Mouse (Mus musculus) forebrain, postnatal 0 days (tissue): ENCODE data around the gene Egfl8. TPM values are rescaled to one million over a fixed set of nuclear protein-coding genes. Genes with fewer than 3 reads are reported as not detected.

ENCODE experiments used
- ATAC-seq: fragments of 200-750 bp; cut with Nextera tagmentation; 2 replicates; pipeline ENCODE4 v1.8.0; 2017; ENCODE audit warnings: mild to moderate bottlenecking, moderate library complexity
- DNase-seq: peaks from one replicate; pipeline ENCODE4 v3.0.0-alpha.2; 2015
- H3K27ac ChIP-seq: fragments of 300-500 bp; sonication (generic); 2 replicates; pipeline ENCODE4 v1.5.1; 2014; ENCODE audit warnings: low read depth, mild to moderate bottlenecking, antibody characterized with exemption, low read length, moderate library complexity, mixed read lengths
- H3K27me3 ChIP-seq: fragments of 300-500 bp; sonication (generic); 2 replicates; pipeline ENCODE4 v1.6.1; 2014; ENCODE audit warnings: mild to moderate bottlenecking, low read length, mixed read lengths; ENCODE audit not compliant: insufficient read depth
- H3K36me3 ChIP-seq: fragments of 300-500 bp; sonication (generic); 2 replicates; pipeline ENCODE4 v1.6.1; 2014; ENCODE audit warnings: mild to moderate bottlenecking, moderate library complexity; ENCODE audit not compliant: insufficient read depth
- H3K4me1 ChIP-seq: fragments of 300-500 bp; sonication (generic); 2 replicates; pipeline ENCODE4 v1.6.1; 2014; ENCODE audit warnings: antibody characterized with exemption; ENCODE audit not compliant: insufficient read depth
- H3K4me2 ChIP-seq: fragments of 300-500 bp; sonication (generic); 2 replicates; pipeline ENCODE4 v1.6.1; 2014; ENCODE audit warnings: low read depth, mild to moderate bottlenecking, moderate library complexity
- H3K4me3 ChIP-seq: fragments of 300-500 bp; sonication (generic); 2 replicates; pipeline ENCODE4 v1.5.1; 2014; ENCODE audit warnings: low read depth, low read length, mixed read lengths
- H3K9ac ChIP-seq: fragments of 300-500 bp; sonication (generic); 2 replicates; pipeline ENCODE4 v1.6.1; 2014; ENCODE audit warnings: mild to moderate bottlenecking
- H3K9me3 ChIP-seq: fragments of 300-500 bp; sonication (generic); 2 replicates; pipeline ENCODE4 v1.6.1; 2016; ENCODE audit warnings: low read length
- CTCF ChIP-seq: sonication (generic); IDR thresholded peaks from 2 replicates; pipeline ENCODE4 v1.5.1; 2016; ENCODE audit warnings: antibody characterized with exemption, control low read depth, low read depth
- WGBS: fragments of 180-500 bp; shearing (Covaris S2); extraction: QIAGEN DNeasy Blood & Tissue Kit; methylation state at CpG from one replicate; pipeline ENCODE4 v1.1.7; 2014; 5-methylcytosine and 5-hydroxymethylcytosine counted together
- polyA plus RNA-seq: library from polyadenylated mRNA; unstranded; fragments of >200 nt; fragmentation: Nextera tagmentation; extraction: Ambion mirVana; gene quantifications from 2 replicates; pipeline ENCODE4 v1.2.1, GENCODE M21; 2015
- total RNA-seq: library from RNA; depleted of rRNA; stranded (reverse); fragments of >200 nt; gene quantifications from 2 replicates; pipeline ENCODE4 v1.2.3, GENCODE M21; 2014

Gene Egfl8
- total and polyA plus RNA-seq, 2 experiments from 2014 or later: 3.2 to 3.8 TPM

DNA sequence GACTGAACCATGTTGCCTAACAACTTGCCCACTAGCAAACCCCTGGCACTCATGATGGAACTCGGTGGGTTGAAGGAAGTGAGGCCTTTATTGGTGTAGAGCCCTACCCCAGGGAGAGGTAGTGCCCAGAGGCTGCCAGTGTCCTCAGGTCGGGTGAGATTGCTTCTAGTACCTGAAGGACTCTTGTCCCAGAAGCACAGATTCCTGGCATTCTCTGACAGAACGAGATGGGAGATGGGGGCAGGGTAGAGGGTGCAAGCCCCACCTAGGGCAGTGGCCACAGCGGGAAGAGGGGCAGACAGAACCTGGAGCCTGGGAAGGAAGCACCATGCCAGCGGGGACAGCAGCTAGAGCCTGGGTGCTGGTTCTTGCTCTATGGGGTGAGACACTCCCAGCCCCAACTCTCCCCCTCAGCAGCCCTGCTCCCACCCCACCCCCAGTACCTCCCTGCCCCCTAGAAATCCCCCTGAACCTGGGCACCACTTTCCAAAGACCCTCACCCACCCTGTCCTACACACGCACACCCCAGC lies 18.1 kb downstream of the Egfl8 start, which contains the start of gene Ager:
Gene Ager, plus strand, starts transcription at position 297 of the 530 bp plus-strand sequence.
- no peak for DNase-seq
- no peak for TF ChIP-seq CTCF
- WGBS: 21% methylated on average over 6 of the region's 6 CpGs
- peaks cover 5% of the 10 kb centered on the region; the same call in 1 of the 2 replicates for H3K4me1 ChIP-seq
- H3K9ac ChIP-seq: no peak within 1 kb of the TSS
- H3K9me3 ChIP-seq: no peaks in the 10 kb centered on the region
- peaks cover 29% of the 10 kb centered on the region for H3K36me3 ChIP-seq
- no peaks in the 10 kb centered on the region for H3K27me3 ChIP-seq
- no peak for ATAC-seq
- H3K4me2 ChIP-seq: no peak within 1 kb of the TSS
- no peak within 1 kb of the TSS for H3K27ac ChIP-seq
- H3K4me3 ChIP-seq: no peak within 1 kb of the TSS

- TF ChIP-seq CTCF: no peak
- Histone ChIP-seq H3K9ac (no peak overlapping the region), H3K4me2 (no peak overlapping the region), H3K27ac (no peak overlapping the region), H3K4me1 (peaks cover 5% of the 10 kb centered on the region), H3K9me3 (no peaks in the 10 kb centered on the region), H3K36me3 (peaks cover 29% of the 10 kb centered on the region), H3K4me3 (no peak overlapping the region), H3K27me3 (no peaks in the 10 kb centered on the region)
- WGBS: 78% methylated on average over 8 of the region's 8 CpGs
- ATAC-seq (no peak), DNase-seq (no peak)
Measured at GRCm38 (mm10) chr17:34596098-34596497, 19.7 kb downstream of the Egfl8 start.

- peak overlapping the region; percentile 94 for H3K9ac ChIP-seq
- peak overlapping the region; percentile 93 for H3K4me2 ChIP-seq
- DNase-seq (no peak), ATAC-seq (no peak)
- peak overlapping the region; percentile 89 for H3K4me3 ChIP-seq
- H3K36me3 ChIP-seq: peaks cover 17% of the 10 kb centered on the region
- H3K9me3 ChIP-seq: no peaks in the 10 kb centered on the region
- peaks cover 8% of the 10 kb centered on the region for H3K4me1 ChIP-seq
- H3K27me3 ChIP-seq: no peaks in the 10 kb centered on the region
- WGBS: 51% methylated on average over 34 of the region's 34 CpGs
- H3K27ac ChIP-seq: peak overlapping the region; percentile 97; the same call in 1 of the 2 replicates
- TF ChIP-seq CTCF: 0 out of 2 replicates have a peak, but pooled peaks have one; percentile 3
Measured at GRCm38 (mm10) chr17:34593752-34594525, 21.8 kb downstream of the Egfl8 start.

- Histone ChIP-seq H3K27ac (peak overlapping the region; percentile 97), H3K27me3 (no peaks in the 10 kb centered on the region), H3K9ac (peak overlapping the region; percentile 94), H3K4me1 (peaks cover 14% of the 10 kb centered on the region), H3K9me3 (no peaks in the 10 kb centered on the region), H3K4me3 (peak overlapping the region; percentile 89), H3K4me2 (peak overlapping the region; percentile 93), H3K36me3 (peaks cover 17% of the 10 kb centered on the region)
- TF ChIP-seq CTCF: no peak
- WGBS: 3% methylated on average over 31 of the region's 32 CpGs
- ATAC-seq: peak; percentile 39
- peak; percentile 57 for DNase-seq
Measured at GRCm38 (mm10) chr17:34592581-34593549, 22.9 kb downstream of the Egfl8 start.

GRCm38 (mm10) chr17:34591994-34592375 lies 23.8 kb downstream of the Egfl8 start:
- Histone ChIP-seq H3K9ac (peak overlapping the region; percentile 94), H3K4me2 (peak overlapping the region; percentile 93), H3K36me3 (peaks cover 17% of the 10 kb centered on the region), H3K9me3 (no peaks in the 10 kb centered on the region), H3K27me3 (no peaks in the 10 kb centered on the region), H3K27ac (peak overlapping the region; percentile 97), H3K4me3 (peak overlapping the region; percentile 89), H3K4me1 (peaks cover 16% of the 10 kb centered on the region)
- ATAC-seq: peak; percentile 35
- peak; percentile 91 for DNase-seq
- no peak for TF ChIP-seq CTCF
- under 1% methylated on average over 26 of the region's 35 CpGs for WGBS

- no peak for TF ChIP-seq CTCF
- no peak for ATAC-seq
- peaks cover 18% of the 10 kb centered on the region for H3K4me1 ChIP-seq
Measured at GRCm38 (mm10) chr17:34591029-34591993, 24.5 kb downstream of the Egfl8 start, which contains the start of gene Pbx2. Gene Pbx2, plus strand, starts transcription at chr17:34591266.

More at GRCm38 (mm10) chr17:34591029-34591993, 24.5 kb downstream of the Egfl8 start, which contains the start of gene Pbx2:
- DNase-seq: peak; percentile 41
- Histone ChIP-seq H3K4me2 (peak within 1 kb of the TSS; percentile 93), H3K27me3 (no peaks in the 10 kb centered on the region), H3K4me3 (peak within 1 kb of the TSS; percentile 89), H3K27ac (peak within 1 kb of the TSS; percentile 97), H3K9ac (peak within 1 kb of the TSS; percentile 94), H3K36me3 (peaks cover 17% of the 10 kb centered on the region), H3K9me3 (no peaks in the 10 kb centered on the region)
- 1% methylated on average over 21 of the region's 21 CpGs for WGBS
